Mouse (Mus musculus): ENCODE results near the gene Tet3.

The Tet3 gene

GRCm38 (mm10) chr6:83440510-83441258 lies 18.2 kb downstream of the Tet3 start:
- peak; percentile 74 for DNase-seq (ENCODE audit: extremely low spot score, low spot score)

GRCm38 (mm10) chr6:83440197-83440509 lies 18.7 kb downstream of the Tet3 start:
- no peak for DNase-seq (ENCODE audit: extremely low spot score, low spot score)

- DNase-seq (ENCODE audit: extremely low spot score, low spot score): no peak
Measured at GRCm38 (mm10) chr6:83439781-83440180, 19.1 kb downstream of the Tet3 start.

GRCm38 (mm10) chr6:83439119-83439767 lies 19.6 kb downstream of the Tet3 start:
- no peak for DNase-seq (ENCODE audit: extremely low spot score, low spot score)

- no peak for DNase-seq (ENCODE audit: extremely low spot score, low spot score)
Measured at GRCm38 (mm10) chr6:83438584-83438983, 20.3 kb downstream of the Tet3 start.

GRCm38 (mm10) chr6:83437802-83438201 lies 21.1 kb downstream of the Tet3 start:
- DNase-seq (ENCODE audit: extremely low spot score, low spot score): no peak

GRCm38 (mm10) chr6:83437225-83437624 lies 21.7 kb downstream of the Tet3 start:
- DNase-seq (ENCODE audit: extremely low spot score, low spot score): no peak

- DNase-seq (ENCODE audit: extremely low spot score, low spot score): no peak
Measured at GRCm38 (mm10) chr6:83436547-83436946, 22.3 kb downstream of the Tet3 start.

- no peak for DNase-seq (ENCODE audit: extremely low spot score, low spot score)
Measured at GRCm38 (mm10) chr6:83435174-83435573, 23.7 kb downstream of the Tet3 start.

GRCm38 (mm10) chr6:83433546-83433945 lies 25.3 kb downstream of the Tet3 start:
- no peak for DNase-seq (ENCODE audit: extremely low spot score, low spot score)

GRCm38 (mm10) chr6:83432966-83433365 lies 25.9 kb downstream of the Tet3 start:
- no peak for DNase-seq (ENCODE audit: extremely low spot score, low spot score)

- DNase-seq (ENCODE audit: extremely low spot score, low spot score): no peak
Measured at GRCm38 (mm10) chr6:83427968-83428731, 30.7 kb downstream of the Tet3 start.

GRCm38 (mm10) chr6:83427512-83427911 lies 31.4 kb downstream of the Tet3 start:
- DNase-seq (ENCODE audit: extremely low spot score, low spot score): no peak

- DNase-seq (ENCODE audit: extremely low spot score, low spot score): no peak
Measured at GRCm38 (mm10) chr6:83426576-83426975, 32.3 kb downstream of the Tet3 start.

GRCm38 (mm10) chr6:83424053-83424404 lies 34.9 kb downstream of the Tet3 start:
- no peak for DNase-seq (ENCODE audit: extremely low spot score, low spot score)

GRCm38 (mm10) chr6:83423400-83424052 lies 35.4 kb downstream of the Tet3 start:
- DNase-seq (ENCODE audit: extremely low spot score, low spot score): no peak

GRCm38 (mm10) chr6:83421866-83422649 lies 36.8 kb downstream of the Tet3 start:
- DNase-seq (ENCODE audit: extremely low spot score, low spot score): no peak

GRCm38 (mm10) chr6:83419516-83419915 lies 39.4 kb downstream of the Tet3 start:
- no peak for DNase-seq (ENCODE audit: extremely low spot score, low spot score)

- no peak for DNase-seq (ENCODE audit: extremely low spot score, low spot score)
Measured at GRCm38 (mm10) chr6:83417531-83417930, 41.4 kb downstream of the Tet3 start.

- no peak for DNase-seq (ENCODE audit: extremely low spot score, low spot score)
Measured at GRCm38 (mm10) chr6:83417104-83417502, 41.8 kb downstream of the Tet3 start.

Data from neural tube, embryonic 10.5 days (tissue).